Mouse (Mus musculus): ENCODE measurements at regions not wholly inside any gene's neighbourhood (a gene's known extent, or its start where the extent isn't known, plus 50 kb on each side); places are given as distances from the start of the nearest gene placed in this dataset.

DNA sequence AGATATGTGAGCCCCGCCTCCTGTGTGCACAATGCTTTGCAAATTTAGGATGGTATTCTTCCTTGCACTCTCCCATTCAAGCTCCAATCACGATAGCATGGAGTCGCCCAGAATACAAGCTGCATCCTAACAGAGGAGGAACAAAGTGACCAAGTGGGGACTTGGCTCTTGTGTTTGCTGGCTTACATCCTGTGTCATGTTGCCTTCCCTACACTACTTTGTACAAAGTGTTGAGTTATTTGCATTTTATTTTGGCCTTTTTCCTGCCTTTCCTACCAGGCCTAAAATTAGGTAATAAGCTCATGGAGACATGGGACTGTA, 83.5 kb upstream of the Dlx2 start:
- TF ChIP-seq CTCF (conservative IDR thresholded peaks at IDR 0.05; ENCODE audit: insufficient read depth, insufficient read length, low read depth, low read length) (no peak), POLR2A (IDR thresholded peaks at IDR 0.05; ENCODE audit: low read depth, low read length) (no peak)

All from kidney, adult 2 months (tissue).